Mouse (Mus musculus) neutrophil, adult 5-6 weeks (primary cell): ENCODE measurements around the gene Comtd1. TPM values are rescaled to one million over a fixed set of nuclear protein-coding genes. Genes with fewer than 3 reads are reported as not detected.

Experiments
- ATAC-seq: fragments of 151-379, 151-347 bp; 2 replicates; pipeline ENCODE4 v1.8.0; 2017; ENCODE audit warnings: mild to moderate bottlenecking, moderate TSS enrichment; ENCODE audit not compliant: insufficient number of reproducible peaks, poor library complexity, low FRiP score, severe bottlenecking; ENCODE audit errors: extremely low read depth
- total RNA-seq: library from RNA; stranded (forward); fragments of 200-1000 nt; gene quantifications from 2 replicates; pipeline ENCODE4 v1.2.3, GENCODE M21; 2017

Comtd1 gene
- total RNA-seq, 1 experiment from 2014 or later, result 17.2 TPM

GRCm38 (mm10) chr14:21811301-21811700 lies 37.5 kb downstream of the Comtd1 start:
- ATAC-seq, result peak; percentile 40; the same call in 1 of the 2 replicates

GRCm38 (mm10) chr14:21809418-21809817 lies 39.4 kb downstream of the Comtd1 start:
- ATAC-seq, result no peak

- ATAC-seq, result peak; percentile 77
Observed at GRCm38 (mm10) chr14:21808208-21808922, 40.4 kb downstream of the Comtd1 start.

- ATAC-seq, result no peak
Observed at GRCm38 (mm10) chr14:21806631-21807160, 42.1 kb downstream of the Comtd1 start.

- no peak for ATAC-seq
Observed at GRCm38 (mm10) chr14:21806203-21806602, 42.6 kb downstream of the Comtd1 start.

- ATAC-seq, result no peak
Observed at GRCm38 (mm10) chr14:21802543-21803206, 46.1 kb downstream of the Comtd1 start.

- ATAC-seq, result no peak
Observed at GRCm38 (mm10) chr14:21801624-21802023, 47.2 kb downstream of the Comtd1 start.

GRCm38 (mm10) chr14:21800641-21801040 lies 48.1 kb downstream of the Comtd1 start:
- ATAC-seq, result no peak

Other genes with a start within 250 kb of the Comtd1 start
- gene Dupd1, start 134.4 kb downstream of the Comtd1 start, total RNA-seq, result not detected in 2 replicates
- 20.5 and 22.8 TPM in 2 replicates for gene Samd8, start 98.4 kb downstream of the Comtd1 start, total RNA-seq
- gene Dusp13, start 97.8 kb downstream of the Comtd1 start, total RNA-seq, result not detected in 2 replicates
- 144 and 165 TPM in 2 replicates for gene Vdac2, start 23.7 kb downstream of the Comtd1 start, total RNA-seq
- gene Zfp503, start 140.6 kb upstream of the Comtd1 start, total RNA-seq, result 0.58 and 0.61 TPM in 2 replicates
- 5.2 and 6.9 TPM in 2 replicates for gene Lrmda, start 170.7 kb upstream of the Comtd1 start, total RNA-seq